9 mouse cellular contexts compared by ENCODE assay signal in the genomic region with DNA sequence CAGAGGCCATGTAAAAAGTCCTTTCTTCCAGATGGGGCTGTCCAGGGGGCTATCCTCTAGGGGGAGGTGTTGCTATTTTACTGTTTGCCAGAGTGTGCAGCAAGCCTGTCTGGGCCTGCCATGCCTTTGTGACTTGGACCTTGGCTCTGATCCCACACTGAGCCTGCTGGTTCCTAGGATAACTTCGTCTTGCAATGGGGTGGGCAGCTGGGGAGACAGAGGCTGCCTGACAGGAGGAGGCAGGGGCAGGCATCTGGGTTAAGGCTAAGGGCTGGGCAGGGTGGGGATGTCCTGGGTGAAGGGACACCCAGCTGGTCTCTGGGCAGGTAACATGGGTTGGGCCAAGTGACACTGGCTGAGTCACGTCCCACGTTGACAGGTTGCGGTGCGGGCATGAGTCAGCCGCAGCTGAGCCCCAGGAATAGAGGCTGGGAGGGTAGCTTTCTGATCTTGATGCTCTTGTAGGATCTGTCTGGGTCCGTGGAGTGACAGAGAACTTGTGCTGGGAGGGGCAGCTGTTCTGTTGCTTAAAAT. TPM values are rescaled to one million over a fixed set of nuclear protein-coding genes. Genes with fewer than 3 reads are reported as not detected.
A peak's percentile ranks its signal among the peaks of the same experiment; 100 is the strongest.
DNase-seq lines count a peak whose midpoint lies in the region; ATAC-seq and TF ChIP-seq lines count a peak whose summit lies in the region.
"Had no signal": no experiment of that assay in that cellular context is flagged by ENCODE, and none has a peak within 500 bp of the region (broad histone marks: within the 10 kb centered on the region; RNA-seq: fewer than 3 reads in every experiment).

No protein-coding gene starts in this region.

- TF ChIP-seq POLR2A in thymus, adult 2 months (IDR thresholded peaks at IDR 0.05; ENCODE audit: control insufficient read depth, extremely low read depth, insufficient read depth, low read length, poor library complexity), result no peak

- no peaks in the 10 kb centered on the region for H3K27me3 ChIP-seq in thymus, adult 2 months (ENCODE audit: control insufficient read depth, insufficient read depth, low read length)
- H3K27me3 ChIP-seq in limb, embryonic 10.5 days (ENCODE audit: low read depth, poor library complexity, severe bottlenecking), result no peaks in the 10 kb centered on the region

- H3K4me1 ChIP-seq in thymus, adult 2 months (replicated peaks; ENCODE audit: control insufficient read depth, insufficient read depth, low read length), result peaks cover 8% of the 10 kb centered on the region; the same call in 1 of the 2 replicates
- H3K4me1 ChIP-seq in limb, embryonic 10.5 days, result peaks cover 44% of the 10 kb centered on the region

- TF ChIP-seq CTCF in thymus, adult 2 months (IDR thresholded peaks at IDR 0.05; ENCODE audit: borderline replicate concordance, control insufficient read depth, extremely low read depth, insufficient read depth, low read length, poor library complexity), result no peak

- H3K36me3 ChIP-seq in thymus, adult 2 months (ENCODE audit: control insufficient read depth, insufficient read depth, low read length), result no peaks in the 10 kb centered on the region
- H3K36me3 ChIP-seq in limb, embryonic 10.5 days, result no peaks in the 10 kb centered on the region

- ATAC-seq in cerebellum, adult (ENCODE audit: insufficient number of reproducible peaks, low FRiP score, low TSS enrichment), result no peak
- peak; percentile 14; the same call in 1 of the 2 replicates for ATAC-seq in neutrophil, adult 5-6 weeks (ENCODE audit: extremely low read depth, insufficient number of reproducible peaks, low FRiP score, poor library complexity, severe bottlenecking)

- H3K9me3 ChIP-seq in limb, embryonic 10.5 days (replicated peaks), result no peaks in the 10 kb centered on the region

- WGBS in thymus, adult 2 months, result 89% methylated on average over 7 of the region's 7 CpGs
- 88% methylated on average over 7 of the region's 7 CpGs for WGBS in limb, embryonic 10.5 days

- peak; percentile 51 to 62 for DNase-seq in cerebellum, postnatal 10 days
- peak; percentile 29 for DNase-seq in thymus, postnatal 14 days
- no peak for DNase-seq in thymus, adult 2 months
- DNase-seq in heart, postnatal 4 days, result peak; percentile 81
- no peak for DNase-seq in limb, embryonic 10.5 days (ENCODE audit: low spot score)
- no peak for DNase-seq in cerebellum, adult 8-10 months

- no peak overlapping the region for H3K4me3 ChIP-seq in thymus, adult 2 months (ENCODE audit: control insufficient read depth, insufficient read depth, low read length)
- no peak overlapping the region for H3K4me3 ChIP-seq in limb, embryonic 10.5 days

- H3K27ac ChIP-seq in thymus, adult 2 months (ENCODE audit: control insufficient read depth, insufficient read depth, low read length), result no peak overlapping the region
- H3K27ac ChIP-seq in limb, embryonic 10.5 days, result 0 out of 2 replicates have a peak overlapping the region, but pooled peaks have one; percentile 1

RNA-seq across cellular contexts. Expression of gene Cryaa, which starts 51.4 kb away (rescaled TPM):
- polyA plus RNA-seq in thymus, adult 2 months (2012; rRNA removed), result 2.2 and 4.9 TPM in 2 replicates
- not detected for total RNA-seq in heart, postnatal 4 days (2021)
- not detected in 2 replicates for polyA plus RNA-seq in limb, embryonic 10.5 days (2016; fragmentation: Nextera tagmentation; extraction: Ambion mirVana)
- total RNA-seq in neutrophil, adult 5-6 weeks (2017), result 1.0 TPM in 1 of 2 replicates, not detected in the other
- polyA plus RNA-seq: C2C12 had no signal

Comparison
In these comparisons a context has a peak if more than half of its experiments do, and no peak if none do; other contexts are left out.
1. DNase-seq: peak in cerebellum, postnatal 10 days (2 of 2), thymus, postnatal 14 days (single experiment) and heart, postnatal 4 days (single experiment); none in thymus, adult 2 months (single experiment), limb, embryonic 10.5 days (single experiment) and cerebellum, adult 8-10 months (single experiment).